Mouse (Mus musculus): ENCODE data around the gene Cep97. TPM values are rescaled to one million over a fixed set of nuclear protein-coding genes. Genes with fewer than 3 reads are reported as not detected.

The Cep97 gene
- polyA plus RNA-seq, 1 experiment from 2014 or later: 1.9 TPM

DNA sequence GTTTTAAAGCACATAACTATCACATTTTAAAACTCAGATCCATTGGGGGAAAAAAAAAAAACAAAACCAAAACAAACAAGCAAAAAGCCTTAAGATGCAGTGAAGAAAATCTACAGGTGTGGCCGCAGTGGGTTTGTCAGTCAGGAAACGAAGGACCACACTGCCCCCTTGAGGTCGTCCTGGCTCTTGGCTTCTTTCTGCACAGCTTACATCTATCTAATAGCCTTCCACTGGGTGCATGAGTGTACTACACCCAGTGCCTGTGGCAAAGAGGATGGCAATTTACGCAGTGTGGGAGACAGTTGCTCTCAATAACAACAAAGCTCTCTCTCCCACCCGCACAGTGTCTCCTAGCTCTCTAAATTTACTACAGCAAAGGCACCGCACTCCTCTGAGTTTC is 76.2 kb downstream of the Cep97 start:
- Histone ChIP-seq H3K4me1 (replicated peaks; ENCODE audit: control insufficient read depth, insufficient read depth, low read length) (no peaks in the 10 kb centered on the region), H3K4me3 (ENCODE audit: low read depth, low read length) (no peak overlapping the region), H3K9ac (ENCODE audit: low read depth, low read length) (no peak overlapping the region), H3K9me3 (ENCODE audit: control insufficient read depth) (no peaks in the 10 kb centered on the region), H3K36me3 (ENCODE audit: control insufficient read depth, insufficient read depth) (0 out of 2 replicates have a peak, but pooled peaks cover 3% of the 10 kb centered on the region), H3K27me3 (replicated peaks; ENCODE audit: control insufficient read depth, insufficient read depth, low read length) (no peaks in the 10 kb centered on the region), H3K27ac (ENCODE audit: low read depth, low read length) (no peak overlapping the region), H3K4me2 (replicated peaks; ENCODE audit: low read depth) (no peak overlapping the region)
- ATAC-seq: peak; percentile 57; the same call in 1 of the 2 replicates
- peak; percentile 77 for TF ChIP-seq CTCF (IDR thresholded peaks at IDR 0.05; ENCODE audit: low read depth)
- whole genome bisulfite sequencing: 64% methylated on average over 6 of the region's 6 CpGs

DNA sequence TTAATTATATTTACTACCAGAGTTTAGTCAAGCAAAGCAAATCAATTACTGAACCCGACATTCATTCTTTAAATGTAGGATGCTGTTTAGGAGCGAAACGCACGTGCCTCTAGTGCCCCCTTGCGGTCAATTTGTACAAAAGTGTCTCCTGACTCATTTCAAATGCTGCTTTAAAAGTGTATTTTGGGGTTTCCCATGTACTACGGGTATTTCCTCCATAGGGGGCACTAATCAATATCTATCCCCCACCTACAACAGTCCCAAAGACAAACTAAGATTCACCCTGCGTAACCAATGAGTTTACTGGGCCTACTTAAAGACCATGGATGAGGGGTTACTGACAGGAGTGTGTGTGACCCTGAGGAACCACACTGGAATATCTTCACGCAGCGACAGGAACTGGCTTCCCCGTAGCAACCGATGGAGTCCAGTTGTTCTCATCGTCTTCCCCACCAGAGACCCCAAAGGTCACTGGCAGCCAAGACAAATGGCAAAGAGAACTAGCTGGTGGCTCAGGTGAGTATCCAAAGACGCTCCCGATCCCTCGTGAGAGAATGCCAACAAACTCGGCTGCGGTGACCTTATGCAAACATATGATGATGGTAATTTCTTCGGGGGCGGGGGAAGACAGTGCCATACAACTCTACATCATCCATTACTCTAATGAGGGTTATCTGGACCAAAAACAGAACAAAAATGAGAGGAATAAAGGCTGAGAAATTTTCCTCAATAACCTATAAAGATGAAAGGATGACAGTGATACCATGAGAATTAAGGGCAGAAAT is 81.5 kb downstream of the Cep97 start:
- WGBS: 51% methylated on average over 19 of the region's 19 CpGs
- Histone ChIP-seq H3K36me3 (ENCODE audit: control insufficient read depth, insufficient read depth) (0 out of 2 replicates have a peak, but pooled peaks cover 3% of the 10 kb centered on the region), H3K27ac (ENCODE audit: low read depth, low read length) (no peak overlapping the region), H3K9ac (ENCODE audit: low read depth, low read length) (no peak overlapping the region), H3K27me3 (replicated peaks; ENCODE audit: control insufficient read depth, insufficient read depth, low read length) (no peaks in the 10 kb centered on the region), H3K4me2 (replicated peaks; ENCODE audit: low read depth) (no peak overlapping the region), H3K4me3 (ENCODE audit: low read depth, low read length) (no peak overlapping the region), H3K4me1 (replicated peaks; ENCODE audit: control insufficient read depth, insufficient read depth, low read length) (no peaks in the 10 kb centered on the region), H3K9me3 (ENCODE audit: control insufficient read depth) (no peaks in the 10 kb centered on the region)
- TF ChIP-seq CTCF (IDR thresholded peaks at IDR 0.05; ENCODE audit: low read depth): peak; percentile 97
- peak; percentile 22; the same call in 1 of the 2 replicates for ATAC-seq

DNA sequence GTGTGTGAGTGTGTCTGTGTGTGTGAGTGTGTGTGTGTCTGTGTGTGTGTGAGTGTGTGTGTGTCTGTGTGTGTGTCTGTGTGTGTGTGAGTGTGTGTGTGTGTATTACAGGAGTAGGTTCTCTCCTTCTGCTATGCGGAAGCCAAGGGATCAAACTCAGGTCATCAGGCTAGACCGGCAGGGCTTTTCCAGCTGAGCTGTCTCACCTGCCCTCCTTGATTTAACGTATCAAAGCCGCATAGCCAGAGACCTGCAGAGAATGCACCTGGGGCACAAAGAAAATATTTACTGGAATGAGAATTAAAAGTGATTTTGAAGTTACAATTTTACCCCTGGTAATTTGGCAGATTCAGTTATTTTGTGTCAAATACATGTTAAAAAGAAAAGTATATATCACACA is 82.1 kb downstream of the Cep97 start:
- Histone ChIP-seq H3K9me3 (ENCODE audit: control insufficient read depth) (no peaks in the 10 kb centered on the region), H3K4me3 (ENCODE audit: low read depth, low read length) (no peak overlapping the region), H3K9ac (ENCODE audit: low read depth, low read length) (no peak overlapping the region), H3K27ac (ENCODE audit: low read depth, low read length) (no peak overlapping the region), H3K4me1 (replicated peaks; ENCODE audit: control insufficient read depth, insufficient read depth, low read length) (no peaks in the 10 kb centered on the region), H3K27me3 (replicated peaks; ENCODE audit: control insufficient read depth, insufficient read depth, low read length) (no peaks in the 10 kb centered on the region), H3K4me2 (replicated peaks; ENCODE audit: low read depth) (no peak overlapping the region), H3K36me3 (ENCODE audit: control insufficient read depth, insufficient read depth) (0 out of 2 replicates have a peak, but pooled peaks cover 3% of the 10 kb centered on the region)
- TF ChIP-seq CTCF (IDR thresholded peaks at IDR 0.05; ENCODE audit: low read depth): no peak
- 42% methylated on average over 4 of the region's 4 CpGs for whole genome bisulfite sequencing
- no peak for ATAC-seq

DNA sequence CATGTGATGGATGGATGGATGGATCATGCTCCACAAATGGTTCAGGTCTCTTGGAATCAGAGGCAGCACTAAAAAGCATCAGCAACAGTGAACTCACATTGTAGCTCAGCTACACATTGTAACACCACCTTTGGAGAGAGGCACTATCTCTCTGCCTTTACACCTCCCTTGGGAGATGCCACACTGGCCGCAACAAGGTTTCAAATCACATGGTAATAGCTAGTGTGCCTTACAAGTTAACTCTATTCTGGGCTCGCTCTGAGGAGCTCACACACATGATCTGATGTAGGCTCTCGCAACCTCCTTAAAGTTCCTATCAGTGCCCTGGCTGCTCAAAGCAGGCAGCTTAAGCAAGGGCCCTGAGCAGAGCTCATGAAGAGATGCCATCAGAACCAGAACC is 84.2 kb downstream of the Cep97 start:
- H3K27me3 ChIP-seq (replicated peaks; ENCODE audit: control insufficient read depth, insufficient read depth, low read length): no peaks in the 10 kb centered on the region
- 97% methylated on average over 3 of the region's 3 CpGs for WGBS
- TF ChIP-seq CTCF (IDR thresholded peaks at IDR 0.05; ENCODE audit: low read depth): no peak
- H3K9ac ChIP-seq (ENCODE audit: low read depth, low read length): no peak overlapping the region
- ATAC-seq: no peak
- no peak overlapping the region for H3K4me2 ChIP-seq (replicated peaks; ENCODE audit: low read depth)
- no peak overlapping the region for H3K27ac ChIP-seq (ENCODE audit: low read depth, low read length)
- H3K9me3 ChIP-seq (ENCODE audit: control insufficient read depth): no peaks in the 10 kb centered on the region
- no peaks in the 10 kb centered on the region for H3K36me3 ChIP-seq (ENCODE audit: control insufficient read depth, insufficient read depth)
- H3K4me3 ChIP-seq (ENCODE audit: low read depth, low read length): no peak overlapping the region
- no peaks in the 10 kb centered on the region for H3K4me1 ChIP-seq (replicated peaks; ENCODE audit: control insufficient read depth, insufficient read depth, low read length)

Other genes starting within 250 kb of the Cep97 start
- 7.8 and 8.8 TPM in 2 replicates for gene Nfkbiz, start 96.0 kb downstream of the Cep97 start, polyA plus RNA-seq (2015; fragmentation: Nextera tagmentation; extraction: Ambion mirVana)
- gene Nxpe3, start 39.6 kb downstream of the Cep97 start, polyA plus RNA-seq (2015; fragmentation: Nextera tagmentation; extraction: Ambion mirVana): 0.72 and 1.0 TPM in 2 replicates
- 521 and 527 TPM in 2 replicates for gene Rpl24, start 31.4 kb upstream of the Cep97 start, polyA plus RNA-seq (2015; fragmentation: Nextera tagmentation; extraction: Ambion mirVana)
- 5.8 and 7.1 TPM in 2 replicates for gene Zbtb11, start 39.0 kb upstream of the Cep97 start, polyA plus RNA-seq (2015; fragmentation: Nextera tagmentation; extraction: Ambion mirVana)
- gene Pcnp, start 94.9 kb upstream of the Cep97 start, polyA plus RNA-seq (2015; fragmentation: Nextera tagmentation; extraction: Ambion mirVana): 114 TPM in 2 replicates
- 13.4 and 14.7 TPM in 2 replicates for gene Trmt10c, start 103.0 kb upstream of the Cep97 start, polyA plus RNA-seq (2015; fragmentation: Nextera tagmentation; extraction: Ambion mirVana)
- 10.5 and 10.6 TPM in 2 replicates for gene Senp7, start 113.5 kb upstream of the Cep97 start, polyA plus RNA-seq (2015; fragmentation: Nextera tagmentation; extraction: Ambion mirVana)

All from intestine, postnatal 0 days (tissue).